Mouse (Mus musculus) testis, adult 2 months (tissue): ENCODE results near the gene Ppp1r12b. TPM values are rescaled to one million over a fixed set of nuclear protein-coding genes. Genes with fewer than 3 reads are reported as not detected.

Experiments
- H3K27ac ChIP-seq: fragments of 200-500 bp; 2 replicates; pipeline ENCODE4 v1.5.1; 2012; ENCODE audit warnings: low read depth, low read length; ENCODE audit not compliant: control insufficient read depth, insufficient read depth
- H3K27me3 ChIP-seq: fragments of 200-500 bp; 2 replicates; pipeline ENCODE4 v1.6.1; 2012; ENCODE audit warnings: mild to moderate bottlenecking, low read length, moderate library complexity; ENCODE audit not compliant: control insufficient read depth, insufficient read depth
- H3K36me3 ChIP-seq: fragments of 200-500 bp; 2 replicates; pipeline ENCODE4 v1.6.1; 2012; ENCODE audit warnings: mild to moderate bottlenecking, low read length; ENCODE audit not compliant: control insufficient read depth, insufficient read depth
- H3K4me1 ChIP-seq: fragments of 200-500 bp; 2 replicates; pipeline ENCODE4 v1.6.1; 2012; ENCODE audit warnings: low read length; ENCODE audit not compliant: control insufficient read depth, insufficient read depth
- H3K4me3 ChIP-seq: fragments of 200-500 bp; 2 replicates; pipeline ENCODE4 v1.5.1; 2012; ENCODE audit warnings: low read depth, mild to moderate bottlenecking, low read length, moderate library complexity, mixed read lengths; ENCODE audit not compliant: control insufficient read depth
- CTCF ChIP-seq: fragments of 200-500 bp; IDR thresholded peaks from 2 replicates; pipeline ENCODE4 v1.5.1; 2012; ENCODE audit warnings: low read depth, mild to moderate bottlenecking, inconsistent platforms, low read length, moderate library complexity; ENCODE audit not compliant: control insufficient read depth, insufficient read depth, insufficient replicate concordance
- POLR2A ChIP-seq: fragments of 200-500 bp; IDR thresholded peaks from 2 replicates; pipeline ENCODE4 v1.6.1; 2012; ENCODE audit warnings: low read depth, mild to moderate bottlenecking, inconsistent platforms, low read length, moderate library complexity; ENCODE audit not compliant: control insufficient read depth
- polyA plus RNA-seq: library from polyadenylated mRNA; depleted of rRNA; stranded (reverse); fragments of >200 nt; gene quantifications from 2 replicates; pipeline ENCODE4 v1.2.3, GENCODE M21; 2012

Gene Ppp1r12b
- polyA plus RNA-seq, 1 experiment, result 7.1 TPM

DNA sequence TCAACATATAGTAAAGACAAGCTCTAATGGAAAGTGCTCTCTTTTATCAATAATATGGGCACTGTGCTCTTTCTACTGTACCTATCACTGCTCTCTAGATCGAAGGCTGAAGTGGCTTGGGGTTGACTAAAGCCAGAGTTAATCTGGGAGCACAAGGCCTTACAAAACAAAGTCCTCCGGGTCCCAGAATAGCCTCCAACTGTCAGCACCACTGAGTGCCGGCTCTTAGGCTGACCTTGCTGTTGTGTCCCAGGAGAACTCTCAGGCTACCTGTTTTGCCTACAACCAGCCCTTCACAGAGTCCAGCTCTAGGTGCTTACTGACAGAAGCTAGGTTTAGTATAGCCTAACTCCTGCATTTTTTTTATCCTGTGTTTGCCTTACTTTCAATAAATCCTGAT is 45.7 kb downstream of the Ppp1r12b start:
- Histone ChIP-seq H3K27me3 (no peaks in the 10 kb centered on the region), H3K4me1 (peaks cover 2% of the 10 kb centered on the region), H3K27ac (no peak overlapping the region), H3K36me3 (no peaks in the 10 kb centered on the region), H3K4me3 (no peak overlapping the region)
- no peak for TF ChIP-seq POLR2A
- TF ChIP-seq CTCF, result no peak

DNA sequence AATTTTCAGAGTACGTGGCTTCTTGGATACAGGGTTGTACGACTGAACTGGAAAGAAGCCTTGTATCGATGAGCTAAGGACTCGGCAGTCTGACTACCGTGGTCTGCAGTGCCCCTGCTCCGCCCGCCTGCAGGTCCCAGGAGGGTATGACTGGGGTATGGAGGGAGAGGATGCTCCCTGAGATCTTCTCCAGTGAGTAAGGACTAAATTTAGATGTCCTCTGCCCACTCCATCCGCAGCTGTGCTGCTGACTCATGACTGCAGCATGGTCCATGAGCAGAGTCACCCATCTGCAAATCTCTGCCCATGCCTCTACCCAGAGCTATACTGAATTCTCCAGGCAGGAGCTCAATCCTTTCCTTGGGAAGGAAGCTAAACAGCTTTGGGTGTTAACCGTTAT is 46.3 kb downstream of the Ppp1r12b start:
- H3K36me3 ChIP-seq, result no peaks in the 10 kb centered on the region
- H3K4me3 ChIP-seq, result no peak overlapping the region

GRCm38 (mm10) chr1:134902051-134902619 is 53.6 kb downstream of the Ppp1r12b start:
- no peaks in the 10 kb centered on the region for H3K27me3 ChIP-seq
- no peak for TF ChIP-seq CTCF
- no peak for TF ChIP-seq POLR2A
- no peak overlapping the region for H3K27ac ChIP-seq
- no peaks in the 10 kb centered on the region for H3K36me3 ChIP-seq
- H3K4me3 ChIP-seq, result no peak overlapping the region
- H3K4me1 ChIP-seq, result no peaks in the 10 kb centered on the region

More for the DNA sequence above, 46.3 kb downstream of the Ppp1r12b start:
- H3K27me3 ChIP-seq, result no peaks in the 10 kb centered on the region
- no peak overlapping the region for H3K27ac ChIP-seq
- TF ChIP-seq POLR2A (no peak), CTCF (no peak)
- H3K4me1 ChIP-seq, result peaks cover 2% of the 10 kb centered on the region

DNA sequence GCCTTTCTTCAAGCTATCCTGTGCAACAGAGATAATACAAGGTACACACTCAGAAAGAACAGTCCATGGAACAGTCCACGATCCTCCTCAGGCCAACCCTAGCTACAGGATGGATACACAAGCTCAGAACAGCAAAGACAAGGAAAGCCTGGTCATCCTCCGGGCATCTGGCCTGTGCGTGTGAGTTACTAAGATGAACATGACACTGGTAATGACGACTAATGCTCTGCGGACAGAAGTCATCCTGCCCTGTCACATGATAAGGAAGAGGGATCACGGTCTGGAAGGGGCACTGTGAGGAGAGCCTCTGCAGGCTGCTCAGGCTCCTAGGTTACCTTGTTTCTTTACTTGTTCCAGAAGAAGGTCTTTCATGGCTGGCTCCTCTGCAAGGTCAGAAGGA is 59.7 kb downstream of the Ppp1r12b start:
- Histone ChIP-seq H3K36me3 (no peaks in the 10 kb centered on the region), H3K4me1 (no peaks in the 10 kb centered on the region), H3K27ac (no peak overlapping the region), H3K27me3 (no peaks in the 10 kb centered on the region), H3K4me3 (no peak overlapping the region)
- TF ChIP-seq POLR2A (no peak), CTCF (no peak)

- Histone ChIP-seq H3K4me1 (no peaks in the 10 kb centered on the region), H3K4me3 (no peak overlapping the region), H3K36me3 (no peaks in the 10 kb centered on the region), H3K27me3 (no peaks in the 10 kb centered on the region), H3K27ac (no peak overlapping the region)
- TF ChIP-seq POLR2A (no peak), CTCF (no peak)
Measured at GRCm38 (mm10) chr1:134894803-134895202, 60.9 kb downstream of the Ppp1r12b start.

DNA sequence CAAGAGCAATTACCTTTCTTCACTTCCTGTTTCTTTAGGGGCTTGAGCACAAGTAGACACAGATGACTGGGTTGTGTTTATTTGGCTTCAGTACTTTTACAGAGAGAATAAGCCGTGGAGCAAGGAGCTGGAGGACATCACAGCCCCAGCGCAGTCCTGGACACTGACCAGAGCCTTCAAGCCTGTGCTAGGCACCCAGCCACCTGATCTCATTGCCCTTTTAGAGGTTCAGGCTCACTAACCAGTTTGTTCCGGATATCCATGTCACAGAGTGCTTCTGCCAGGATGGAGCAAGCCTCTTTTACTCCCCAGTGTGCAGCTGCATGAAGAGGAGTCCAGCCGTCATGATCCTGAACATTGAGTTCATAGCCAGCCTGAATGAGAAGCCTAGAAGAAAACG is 63.8 kb downstream of the Ppp1r12b start:
- H3K4me1 ChIP-seq, result no peaks in the 10 kb centered on the region
- H3K4me3 ChIP-seq, result no peak overlapping the region
- TF ChIP-seq POLR2A (no peak), CTCF (no peak)
- H3K27ac ChIP-seq, result no peak overlapping the region
- no peaks in the 10 kb centered on the region for H3K36me3 ChIP-seq
- no peaks in the 10 kb centered on the region for H3K27me3 ChIP-seq

DNA sequence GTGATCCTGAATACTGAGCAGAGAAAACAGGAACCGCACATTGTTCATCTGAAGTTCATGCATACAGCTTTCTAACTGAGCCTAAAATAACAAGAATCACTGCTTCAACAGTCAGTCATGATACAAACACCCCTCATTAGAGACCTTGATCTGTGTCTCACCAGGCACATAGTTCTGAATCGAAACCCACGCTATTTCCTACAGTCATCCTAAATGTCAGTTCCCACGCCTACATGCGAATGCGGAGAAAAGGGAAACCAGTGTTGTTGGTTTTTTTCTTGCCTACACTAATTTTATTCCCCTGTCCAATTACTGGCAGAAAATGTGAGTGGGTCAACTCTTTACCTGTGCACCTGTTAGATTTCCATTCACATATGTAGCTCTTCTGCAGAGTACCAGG is 66.1 kb downstream of the Ppp1r12b start:
- Histone ChIP-seq H3K4me3 (no peak overlapping the region), H3K27ac (no peak overlapping the region), H3K27me3 (no peaks in the 10 kb centered on the region), H3K4me1 (no peaks in the 10 kb centered on the region), H3K36me3 (no peaks in the 10 kb centered on the region)
- TF ChIP-seq POLR2A (no peak), CTCF (no peak)

- H3K4me1 ChIP-seq, result no peaks in the 10 kb centered on the region
- no peak overlapping the region for H3K27ac ChIP-seq
- H3K36me3 ChIP-seq, result no peaks in the 10 kb centered on the region; the same call in 1 of the 2 replicates
- no peak overlapping the region for H3K4me3 ChIP-seq
- H3K27me3 ChIP-seq, result no peaks in the 10 kb centered on the region
- TF ChIP-seq CTCF (no peak), POLR2A (no peak)
Measured at GRCm38 (mm10) chr1:134875800-134876199, 79.9 kb downstream of the Ppp1r12b start.
